Mouse (Mus musculus): ENCODE results near the gene Eif2b4.

GRCm38 (mm10) chr5:31193631-31194281, 526 bp upstream of the Eif2b4 start:
- no peak for TF ChIP-seq CTCF (IDR thresholded peaks at IDR 0.05; ENCODE audit: insufficient read depth, low read length)
- TF ChIP-seq POLR2A (IDR thresholded peaks at IDR 0.05; ENCODE audit: borderline replicate concordance, extremely low read depth, low read depth, low read length), result no peak
